Mouse (Mus musculus) forebrain, embryonic 11.5 days (tissue): ENCODE results near the gene Rcsd1. TPM values are rescaled to one million over a fixed set of nuclear protein-coding genes. Genes with fewer than 3 reads are reported as not detected.

Source experiments
- ATAC-seq: fragments of 200-750 bp; cut with Nextera tagmentation; replicated peaks from 2 replicates; pipeline ENCODE4 v1.8.0; 2017; ENCODE audit warnings: moderate TSS enrichment; ENCODE audit not compliant: low FRiP score
- DNase-seq: peaks from one replicate; pipeline ENCODE4 v3.0.0-alpha.2; 2017; ENCODE audit warnings: low spot score
- H3K27ac ChIP-seq: fragments of 300-500 bp; sonication (generic); 2 replicates; pipeline ENCODE4 v1.5.1; 2014; ENCODE audit warnings: low read depth, low read length
- H3K27me3 ChIP-seq: fragments of 300-500 bp; sonication (generic); 2 replicates; pipeline ENCODE4 v1.6.1; 2014; ENCODE audit warnings: mild to moderate bottlenecking, low read length, mixed read lengths; ENCODE audit not compliant: control insufficient read depth, insufficient read depth
- H3K36me3 ChIP-seq: fragments of 300-500 bp; sonication (generic); 2 replicates; pipeline ENCODE4 v1.6.1; 2014; ENCODE audit warnings: mild to moderate bottlenecking, low read length, moderate library complexity, mixed read lengths; ENCODE audit not compliant: control insufficient read depth, insufficient read depth
- H3K4me1 ChIP-seq: fragments of 300-500 bp; sonication (generic); replicated peaks from 2 replicates; pipeline ENCODE4 v1.6.1; 2014; ENCODE audit warnings: low read length, mixed read lengths; ENCODE audit not compliant: control insufficient read depth, insufficient read depth
- H3K4me2 ChIP-seq: fragments of 300-500 bp; sonication (generic); 2 replicates; pipeline ENCODE4 v1.6.1; 2014; ENCODE audit warnings: low read depth, mild to moderate bottlenecking, low read length, moderate library complexity, mixed read lengths; ENCODE audit not compliant: severe bottlenecking
- H3K4me3 ChIP-seq: fragments of 300-500 bp; sonication (generic); 2 replicates; pipeline ENCODE4 v1.5.1; 2014; ENCODE audit warnings: low read depth, low read length
- H3K9ac ChIP-seq: fragments of 300-500 bp; sonication (generic); 2 replicates; pipeline ENCODE4 v1.6.1; 2014; ENCODE audit warnings: low read length
- H3K9me3 ChIP-seq: fragments of 300-500 bp; sonication (generic); 2 replicates; pipeline ENCODE4 v1.6.1; 2016; ENCODE audit warnings: low read length, mixed read lengths; ENCODE audit not compliant: control insufficient read depth
- WGBS: fragments of 180-500 bp; shearing (Covaris S2); extraction: QIAGEN DNeasy Blood & Tissue Kit; methylation state at CpG from one replicate; pipeline ENCODE4 v1.1.7; 2014; 5-methylcytosine and 5-hydroxymethylcytosine counted together
- polyA plus RNA-seq: library from polyadenylated mRNA; unstranded; fragments of >200 nt; fragmentation: Nextera tagmentation; extraction: Ambion mirVana; gene quantifications from 2 replicates; pipeline ENCODE4 v1.2.1, GENCODE M21; 2014

Gene Rcsd1
- polyA plus RNA-seq, 1 experiment from 2014 or later: 7.2 TPM

- WGBS: 88% methylated on average over 14 of the region's 14 CpGs
- Histone ChIP-seq H3K27ac (no peak overlapping the region), H3K9ac (no peak overlapping the region), H3K9me3 (no peaks in the 10 kb centered on the region), H3K4me1 (no peaks in the 10 kb centered on the region), H3K27me3 (no peaks in the 10 kb centered on the region), H3K4me3 (no peak overlapping the region), H3K4me2 (no peak overlapping the region), H3K36me3 (no peaks in the 10 kb centered on the region)
- DNase-seq (no peak), ATAC-seq (no peak)
These were observed 56.3 kb downstream of the Rcsd1 start for GRCm38 (mm10) chr1:165653126-165653885.

GRCm38 (mm10) chr1:165652507-165652906, 57.0 kb downstream of the Rcsd1 start:
- Histone ChIP-seq H3K9ac (no peak overlapping the region), H3K9me3 (no peaks in the 10 kb centered on the region), H3K27ac (no peak overlapping the region), H3K36me3 (no peaks in the 10 kb centered on the region), H3K4me3 (no peak overlapping the region), H3K4me1 (no peaks in the 10 kb centered on the region), H3K4me2 (no peak overlapping the region), H3K27me3 (no peaks in the 10 kb centered on the region)
- DNase-seq (no peak), ATAC-seq (no peak)
- 71% methylated on average over 2 of the region's 2 CpGs for WGBS

GRCm38 (mm10) chr1:165651158-165651557, 58.4 kb downstream of the Rcsd1 start:
- Histone ChIP-seq H3K9ac (no peak overlapping the region), H3K4me1 (no peaks in the 10 kb centered on the region), H3K4me3 (no peak overlapping the region), H3K27me3 (no peaks in the 10 kb centered on the region), H3K9me3 (no peaks in the 10 kb centered on the region), H3K4me2 (no peak overlapping the region), H3K36me3 (no peaks in the 10 kb centered on the region), H3K27ac (no peak overlapping the region)
- ATAC-seq (no peak), DNase-seq (no peak)
- 86% methylated on average over 5 of the region's 5 CpGs for WGBS

- no peak overlapping the region for H3K9ac ChIP-seq
- no peaks in the 10 kb centered on the region for H3K27me3 ChIP-seq
- no peak overlapping the region for H3K4me3 ChIP-seq
- no peaks in the 10 kb centered on the region for H3K9me3 ChIP-seq
- ATAC-seq: no peak
- no peaks in the 10 kb centered on the region for H3K36me3 ChIP-seq
- no peaks in the 10 kb centered on the region for H3K4me1 ChIP-seq
- no peak overlapping the region for H3K4me2 ChIP-seq
- WGBS: 80% methylated on average over 4 of the region's 4 CpGs
- H3K27ac ChIP-seq: no peak overlapping the region
- no peak for DNase-seq
These were observed 64.5 kb downstream of the Rcsd1 start for GRCm38 (mm10) chr1:165645102-165645501.

GRCm38 (mm10) chr1:165643735-165644134, 65.8 kb downstream of the Rcsd1 start:
- Histone ChIP-seq H3K9ac (no peak overlapping the region), H3K4me2 (no peak overlapping the region), H3K9me3 (no peaks in the 10 kb centered on the region), H3K36me3 (no peaks in the 10 kb centered on the region), H3K4me1 (no peaks in the 10 kb centered on the region), H3K27me3 (no peaks in the 10 kb centered on the region), H3K27ac (no peak overlapping the region), H3K4me3 (no peak overlapping the region)
- DNase-seq (no peak), ATAC-seq (no peak)
- WGBS: 82% methylated on average over 5 of the region's 5 CpGs

GRCm38 (mm10) chr1:165642780-165643311, 66.7 kb downstream of the Rcsd1 start:
- Histone ChIP-seq H3K27me3 (no peaks in the 10 kb centered on the region; the same call in 1 of the 2 replicates), H3K9me3 (no peaks in the 10 kb centered on the region), H3K4me3 (peak overlapping the region; percentile 81), H3K27ac (peak overlapping the region; percentile 84), H3K4me2 (peak overlapping the region; percentile 58), H3K36me3 (no peaks in the 10 kb centered on the region), H3K9ac (peak overlapping the region; percentile 95), H3K4me1 (no peaks in the 10 kb centered on the region)
- WGBS: 1% methylated on average over 16 of the region's 16 CpGs
- peak; percentile 82 for ATAC-seq
- DNase-seq: peak; percentile 82

- Histone ChIP-seq H3K9ac (peak overlapping the region; percentile 95), H3K27me3 (no peaks in the 10 kb centered on the region; the same call in 1 of the 2 replicates), H3K36me3 (no peaks in the 10 kb centered on the region), H3K4me1 (no peaks in the 10 kb centered on the region), H3K9me3 (no peaks in the 10 kb centered on the region), H3K27ac (peak overlapping the region; percentile 84), H3K4me3 (peak overlapping the region; percentile 81), H3K4me2 (peak overlapping the region; percentile 58)
- DNase-seq (peak; percentile 93), ATAC-seq (peak; percentile 82)
- under 1% methylated on average over 75 of the region's 75 CpGs for WGBS
These were observed 67.5 kb downstream of the Rcsd1 start for GRCm38 (mm10) chr1:165641786-165642771.

- Histone ChIP-seq H3K27me3 (no peaks in the 10 kb centered on the region; the same call in 1 of the 2 replicates), H3K36me3 (no peaks in the 10 kb centered on the region), H3K27ac (no peak overlapping the region), H3K9me3 (no peaks in the 10 kb centered on the region), H3K4me2 (peak overlapping the region; percentile 58; the same call in 1 of the 2 replicates), H3K4me1 (no peaks in the 10 kb centered on the region), H3K9ac (peak overlapping the region; percentile 68; the same call in 1 of the 2 replicates), H3K4me3 (peak overlapping the region; percentile 81)
- DNase-seq: peak; percentile 83
- peak; percentile 69 for ATAC-seq
- 8% methylated on average over 16 of the region's 16 CpGs for WGBS
These were observed 68.2 kb downstream of the Rcsd1 start for GRCm38 (mm10) chr1:165641271-165641771.
